In the genomic region with DNA sequence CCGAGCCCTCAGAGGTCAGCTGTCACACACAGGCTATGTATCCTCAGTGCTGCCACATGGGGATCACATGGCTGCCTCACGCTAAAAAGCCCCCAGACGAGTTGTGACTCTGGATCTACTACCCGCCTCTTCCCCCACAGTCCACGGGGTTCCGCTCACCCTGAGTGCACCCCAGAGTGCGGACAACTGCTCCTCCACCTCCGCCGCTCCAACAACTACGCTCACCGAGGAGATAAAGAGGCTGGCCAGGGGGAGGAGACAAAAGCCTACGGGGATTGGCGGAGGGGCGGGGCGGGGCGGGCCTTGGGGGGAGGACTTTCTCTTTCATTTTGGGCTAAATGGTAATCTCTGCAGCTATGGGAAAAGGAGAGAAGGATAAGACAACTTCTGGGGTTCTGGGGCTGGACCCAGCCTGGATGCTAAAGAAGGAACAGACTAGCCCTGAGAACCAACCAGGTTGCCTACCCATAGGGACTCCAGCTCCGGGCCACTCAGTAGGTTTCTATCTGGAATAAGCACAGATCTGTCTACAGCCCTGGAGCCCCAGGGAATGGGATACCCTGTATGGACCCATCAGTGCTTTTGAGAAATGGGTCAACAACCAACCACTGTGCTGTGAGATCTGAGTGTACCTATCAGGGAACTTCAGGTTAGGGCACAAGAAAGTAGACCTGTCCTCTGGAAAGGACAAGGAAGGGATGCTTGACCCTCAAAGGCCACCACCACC, we compare ENCODE assay signal across 7 mouse cellular contexts. TPM values are rescaled to one million over a fixed set of nuclear protein-coding genes. Genes with fewer than 3 reads are reported as not detected.
DNase-seq lines count a peak whose midpoint lies in the region; ATAC-seq and TF ChIP-seq lines count a peak whose summit lies in the region.

No protein-coding gene starts in this region.

- peak overlapping the region; percentile 68 for H3K9ac ChIP-seq in embryonic facial prominence, embryonic 12.5 days
- H3K9ac ChIP-seq in heart, embryonic 16.5 days (ENCODE audit: low read length): peak overlapping the region; percentile 73

- H3K27me3 ChIP-seq in E14TG2a.4 (ENCODE audit: insufficient read depth, low read length): no peaks in the 10 kb centered on the region
- H3K27me3 ChIP-seq in embryonic facial prominence, embryonic 12.5 days: no peaks in the 10 kb centered on the region
- no peaks in the 10 kb centered on the region for H3K27me3 ChIP-seq in heart, embryonic 16.5 days (ENCODE audit: control insufficient read depth, insufficient read depth, low read length)

- no peak for TF ChIP-seq CTCF in E14TG2a.4 (conservative IDR thresholded peaks at IDR 0.05; ENCODE audit: low read length)

- WGBS in embryonic facial prominence, embryonic 12.5 days: 5% methylated on average over 17 of the region's 17 CpGs
- 3% methylated on average over 17 of the region's 17 CpGs for WGBS in heart, embryonic 16.5 days
- WGBS in macrophage (ENCODE audit: missing documents): 5% methylated on average over 17 of the region's 17 CpGs

- H3K4me1 ChIP-seq in E14TG2a.4 (replicated peaks; ENCODE audit: low read depth, low read length): peaks cover 90% of the 10 kb centered on the region
- peaks cover 35% of the 10 kb centered on the region for H3K4me1 ChIP-seq in embryonic facial prominence, embryonic 12.5 days
- H3K4me1 ChIP-seq in heart, embryonic 16.5 days (ENCODE audit: control insufficient read depth, insufficient read depth, low read length): peaks cover 21% of the 10 kb centered on the region

- H3K4me2 ChIP-seq in embryonic facial prominence, embryonic 12.5 days (replicated peaks): peak overlapping the region; percentile 72
- peak overlapping the region; percentile 81 for H3K4me2 ChIP-seq in heart, embryonic 16.5 days (ENCODE audit: low read depth, low read length)

- H3K36me3 ChIP-seq in E14TG2a.4 (ENCODE audit: insufficient read depth, low read length) (peaks cover 64% of the 10 kb centered on the region), macrophage (ENCODE audit: inconsistent target) (peaks cover 34% of the 10 kb centered on the region)
- H3K36me3 ChIP-seq in embryonic facial prominence, embryonic 12.5 days: peaks cover 57% of the 10 kb centered on the region
- peaks cover 18% of the 10 kb centered on the region for H3K36me3 ChIP-seq in heart, embryonic 16.5 days (ENCODE audit: control insufficient read depth, insufficient read depth)

- peak overlapping the region; percentile 67 for H3K27ac ChIP-seq in embryonic facial prominence, embryonic 12.5 days
- peak overlapping the region; percentile 19 for H3K27ac ChIP-seq in heart, embryonic 16.5 days (ENCODE audit: low read length)
- peak overlapping the region; percentile 61 for H3K27ac ChIP-seq in macrophage

- H3K4me3 ChIP-seq in E14TG2a.4 (replicated peaks; ENCODE audit: low read length) (peak overlapping the region; percentile 68), macrophage (ENCODE audit: inconsistent target) (peak overlapping the region; percentile 57)
- H3K4me3 ChIP-seq in embryonic facial prominence, embryonic 12.5 days: peak overlapping the region; percentile 50
- peak overlapping the region; percentile 64 for H3K4me3 ChIP-seq in heart, embryonic 16.5 days (ENCODE audit: low read length)

- no peak for ATAC-seq in embryonic facial prominence, embryonic 12.5 days (ENCODE audit: insufficient number of reproducible peaks, insufficient read depth, low FRiP score, low TSS enrichment)
- peak; percentile 43 for ATAC-seq in heart, embryonic 16.5 days (replicated peaks; ENCODE audit: extremely low read depth, insufficient read depth, low FRiP score)

- peak; percentile 85 for DNase-seq in adrenal gland, adult 2 months
- peak; percentile 57 to 65 for DNase-seq in kidney, postnatal 4 days
- peak; percentile 58 for DNase-seq in right cerebral cortex, postnatal 4 days

- peaks cover 35% of the 10 kb centered on the region for H3K79me2 ChIP-seq in macrophage (ENCODE audit: inconsistent target)

- H3K9me3 ChIP-seq in E14TG2a.4 (ENCODE audit: low read length): no peaks in the 10 kb centered on the region
- H3K9me3 ChIP-seq in embryonic facial prominence, embryonic 12.5 days: no peaks in the 10 kb centered on the region
- no peaks in the 10 kb centered on the region for H3K9me3 ChIP-seq in heart, embryonic 16.5 days (replicated peaks; ENCODE audit: control insufficient read depth, low read length)

RNA-seq across cellular contexts. Expression of a gene that starts 2.4 kb away (rescaled TPM):
- total RNA-seq in adrenal gland, adult 2 months (2021): 100 to 1,000 TPM; 125 to 172 TPM
- 234 and 236 TPM in 2 replicates for polyA plus RNA-seq in adrenal gland, adult 2 months (2012; rRNA removed)
- 39.2 and 41.9 TPM in 2 replicates for polyA plus RNA-seq in embryonic facial prominence, embryonic 12.5 days (2016; fragmentation: Nextera tagmentation; extraction: Ambion mirVana)
- 17.8 and 19.7 TPM in 2 replicates for polyA plus RNA-seq in heart, embryonic 16.5 days (2015; fragmentation: Nextera tagmentation; extraction: Ambion mirVana)
- total RNA-seq in macrophage (2018; cell fraction: chromatin; rRNA removed): 100 to 1,000 TPM in 14 of 26 experiments, 10 to 100 TPM in 12; 29.9 to 222 (median 122) TPM
- total RNA-seq in macrophage (2018; cell fraction: cytosol; rRNA removed): 10 to 100 TPM; 12.6 to 98.1 (median 37.0) TPM
- 100 to 1,000 TPM in 11 of 26 experiments, 10 to 100 TPM in 15; 35.5 to 215 (median 86.3) TPM for total RNA-seq in macrophage (2018; cell fraction: nucleus; rRNA removed)
- 12.7 to 36.5 TPM (median 27.8 TPM) in 3 replicates for polyA plus RNA-seq in macrophage (2018)

RNA-seq across cellular contexts. Expression of a gene that starts 6.0 kb away (rescaled TPM):
- total RNA-seq in adrenal gland, adult 2 months (2021): 1 to 10 TPM; 1.6 to 2.8 TPM
- polyA plus RNA-seq in adrenal gland, adult 2 months (2012; rRNA removed): 1.00 and 1.2 TPM in 2 replicates
- polyA plus RNA-seq in embryonic facial prominence, embryonic 12.5 days (2016; fragmentation: Nextera tagmentation; extraction: Ambion mirVana): 7.4 and 10.4 TPM in 2 replicates
- polyA plus RNA-seq in heart, embryonic 16.5 days (2015; fragmentation: Nextera tagmentation; extraction: Ambion mirVana): 5.2 and 5.9 TPM in 2 replicates
- total RNA-seq in macrophage (2018; cell fraction: chromatin; rRNA removed): 1 to 10 TPM in 1 of 26 experiments, not detected in 25; 1.4 TPM
- not detected for total RNA-seq in macrophage (2018; cell fraction: cytosol; rRNA removed)
- not detected for total RNA-seq in macrophage (2018; cell fraction: nucleus; rRNA removed)
- polyA plus RNA-seq in macrophage (2018): not detected in 3 replicates

RNA-seq across cellular contexts. Expression of a gene that starts 8.5 kb away (rescaled TPM):
- total RNA-seq in adrenal gland, adult 2 months (2021): 1 to 10 TPM; 1.4 to 1.5 TPM
- 9.2 and 11.2 TPM in 2 replicates for polyA plus RNA-seq in adrenal gland, adult 2 months (2012; rRNA removed)
- polyA plus RNA-seq in embryonic facial prominence, embryonic 12.5 days (2016; fragmentation: Nextera tagmentation; extraction: Ambion mirVana): 14.9 and 15.0 TPM in 2 replicates
- polyA plus RNA-seq in heart, embryonic 16.5 days (2015; fragmentation: Nextera tagmentation; extraction: Ambion mirVana): 9.0 and 9.7 TPM in 2 replicates
- 10 to 100 TPM in 10 of 26 experiments, 1 to 10 TPM in 15, under 1 TPM in 1; 0.95 to 19.7 (median 7.7) TPM for total RNA-seq in macrophage (2018; cell fraction: chromatin; rRNA removed)
- 1 to 10 TPM in 18 of 26 experiments, under 1 TPM in 8; 0.53 to 2.6 (median 1.2) TPM for total RNA-seq in macrophage (2018; cell fraction: cytosol; rRNA removed)
- 10 to 100 TPM in 4 of 26 experiments, 1 to 10 TPM in 22; 1.3 to 35.6 (median 5.7) TPM for total RNA-seq in macrophage (2018; cell fraction: nucleus; rRNA removed)
- 1.5 to 4.4 TPM (median 1.7 TPM) in 3 replicates for polyA plus RNA-seq in macrophage (2018)

RNA-seq across cellular contexts. Expression of a gene that starts 11.9 kb away (rescaled TPM):
- total RNA-seq in adrenal gland, adult 2 months (2021): 1,000 to 10,000 TPM in 1 of 2 experiments, 100 to 1,000 TPM in 1; 577 to 1,228 TPM
- polyA plus RNA-seq in adrenal gland, adult 2 months (2012; rRNA removed): 207 and 254 TPM in 2 replicates
- polyA plus RNA-seq in embryonic facial prominence, embryonic 12.5 days (2016; fragmentation: Nextera tagmentation; extraction: Ambion mirVana): 1,180 and 1,203 TPM in 2 replicates
- 704 and 720 TPM in 2 replicates for polyA plus RNA-seq in heart, embryonic 16.5 days (2015; fragmentation: Nextera tagmentation; extraction: Ambion mirVana)
- total RNA-seq in macrophage (2018; cell fraction: chromatin; rRNA removed): 100 to 1,000 TPM in 1 of 26 experiments, 10 to 100 TPM in 25; 28.7 to 167 (median 61.5) TPM
- 1,000 to 10,000 TPM in 13 of 26 experiments, 100 to 1,000 TPM in 13; 627 to 1,432 (median 968) TPM for total RNA-seq in macrophage (2018; cell fraction: cytosol; rRNA removed)
- 100 to 1,000 TPM; 140 to 327 (median 222) TPM for total RNA-seq in macrophage (2018; cell fraction: nucleus; rRNA removed)
- polyA plus RNA-seq in macrophage (2018): 766 to 855 TPM (median 779 TPM) in 3 replicates

RNA-seq across cellular contexts. Expression of a gene that starts 19.7 kb away (rescaled TPM):
- 1,000 to 10,000 TPM in 1 of 2 experiments, 100 to 1,000 TPM in 1; 905 to 1,265 TPM for total RNA-seq in adrenal gland, adult 2 months (2021)
- polyA plus RNA-seq in adrenal gland, adult 2 months (2012; rRNA removed): 1,146 and 1,725 TPM in 2 replicates
- polyA plus RNA-seq in embryonic facial prominence, embryonic 12.5 days (2016; fragmentation: Nextera tagmentation; extraction: Ambion mirVana): 13.9 and 14.6 TPM in 2 replicates
- 73.1 and 78.0 TPM in 2 replicates for polyA plus RNA-seq in heart, embryonic 16.5 days (2015; fragmentation: Nextera tagmentation; extraction: Ambion mirVana)
- 10 to 100 TPM in 22 of 26 experiments, 1 to 10 TPM in 4; 7.5 to 38.7 (median 16.8) TPM for total RNA-seq in macrophage (2018; cell fraction: chromatin; rRNA removed)
- total RNA-seq in macrophage (2018; cell fraction: cytosol; rRNA removed): 10 to 100 TPM; 37.7 to 80.6 (median 52.0) TPM
- 10 to 100 TPM; 15.5 to 44.6 (median 23.4) TPM for total RNA-seq in macrophage (2018; cell fraction: nucleus; rRNA removed)
- 36.1 to 135 TPM (median 74.0 TPM) in 3 replicates for polyA plus RNA-seq in macrophage (2018)
